Mouse (Mus musculus) thymus, adult 2 months (tissue): ENCODE data around the gene Ankra2. TPM values are rescaled to one million over a fixed set of nuclear protein-coding genes. Genes with fewer than 3 reads are reported as not detected.
A peak's percentile ranks its signal among the peaks of the same experiment; 100 is the strongest.

ENCODE experiments used
- DNase-seq: peaks from one replicate; pipeline ENCODE4 v3.0.0; 2021
- H3K27ac ChIP-seq: fragments of 200-500 bp; 2 replicates; pipeline ENCODE4 v1.5.1; 2012; ENCODE audit warnings: low read length, control low read depth; ENCODE audit not compliant: control insufficient read depth, insufficient read depth
- H3K27me3 ChIP-seq: fragments of 200-500 bp; 2 replicates; pipeline ENCODE4 v1.6.1; 2012; ENCODE audit warnings: mild to moderate bottlenecking, low read length, moderate library complexity, mixed read lengths; ENCODE audit not compliant: control insufficient read depth, insufficient read depth
- H3K36me3 ChIP-seq: fragments of 200-500 bp; 2 replicates; pipeline ENCODE4 v1.6.1; 2012; ENCODE audit warnings: mild to moderate bottlenecking, low read length, moderate library complexity; ENCODE audit not compliant: control insufficient read depth, insufficient read depth
- H3K4me1 ChIP-seq: fragments of 200-500 bp; replicated peaks from 2 replicates; pipeline ENCODE4 v1.6.1; 2012; ENCODE audit warnings: low read length; ENCODE audit not compliant: control insufficient read depth, insufficient read depth
- H3K4me3 ChIP-seq: fragments of 200-500 bp; 2 replicates; pipeline ENCODE4 v1.5.1; 2012; ENCODE audit warnings: mild to moderate bottlenecking, low read length, control low read depth, moderate library complexity; ENCODE audit not compliant: control insufficient read depth, insufficient read depth
- CTCF ChIP-seq: fragments of 200-500 bp; IDR thresholded peaks from 2 replicates; pipeline ENCODE4 v1.5.1; 2012; ENCODE audit warnings: mild to moderate bottlenecking, control low read depth, low read length, moderate library complexity, borderline replicate concordance; ENCODE audit not compliant: control insufficient read depth, poor library complexity, insufficient read depth; ENCODE audit errors: extremely low read depth
- POLR2A ChIP-seq: fragments of 200-500 bp; IDR thresholded peaks from 2 replicates; pipeline ENCODE4 v1.6.1; 2012; ENCODE audit warnings: mild to moderate bottlenecking, low read length, control low read depth, moderate library complexity; ENCODE audit not compliant: control insufficient read depth, poor library complexity, insufficient read depth; ENCODE audit errors: extremely low read depth
- WGBS: fragments of 180-500 bp; shearing (Covaris S2); methylation state at CpG from one replicate; pipeline ENCODE4 v1.1.7; 2018; 5-methylcytosine and 5-hydroxymethylcytosine counted together
- polyA plus RNA-seq: library from polyadenylated mRNA; depleted of rRNA; stranded (reverse); fragments of >200 nt; gene quantifications from 2 replicates; pipeline ENCODE4 v1.2.3, GENCODE M21; 2012; rRNA removed

Ankra2 gene
- polyA plus RNA-seq, 1 experiment: 18.9 TPM

DNA sequence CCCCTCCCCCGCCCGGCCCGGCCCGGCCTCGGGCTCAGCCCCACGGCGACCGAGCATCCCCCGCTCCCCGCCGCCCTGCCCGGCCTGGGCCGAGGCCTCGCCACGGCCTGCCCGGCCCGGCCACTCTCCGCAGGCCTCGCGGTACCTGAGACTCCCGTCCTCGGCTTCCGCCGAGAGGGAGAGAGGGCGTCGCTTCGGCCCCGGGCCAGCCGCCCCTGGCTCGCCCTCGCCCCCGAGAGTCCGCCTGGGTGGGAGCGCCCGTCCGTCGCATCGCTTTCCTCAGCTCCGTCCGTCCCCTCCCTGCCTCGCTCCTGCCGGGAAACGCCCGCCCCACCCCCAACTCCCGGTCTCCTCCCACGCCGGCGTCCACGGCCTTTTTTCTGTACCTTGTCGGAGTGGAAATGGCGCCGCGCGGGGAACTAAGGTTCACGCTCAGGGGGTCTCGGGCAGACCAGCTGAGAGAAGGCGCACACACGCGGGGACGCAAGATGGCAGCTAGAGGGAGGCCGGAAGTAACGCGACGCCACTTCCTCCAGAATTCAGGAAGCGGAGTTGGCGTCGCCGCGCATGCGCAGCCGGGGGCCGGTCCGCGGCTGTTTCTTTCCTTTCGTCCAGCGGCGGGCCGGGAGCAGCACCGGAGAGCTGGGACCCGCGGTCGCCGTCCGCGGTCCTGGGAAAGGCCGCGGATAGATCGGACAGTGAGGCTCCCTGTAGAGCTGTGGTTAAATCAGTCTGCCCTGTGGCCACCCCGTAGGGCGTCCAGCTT, 53.8 kb downstream of the Ankra2 start, which contains the start of gene Btf3:
Gene Btf3 (minus strand): TSS at position 527 of the 766 bp plus-strand sequence.
- H3K4me3 ChIP-seq: peak within 1 kb of the TSS; percentile 76
- DNase-seq: peak; percentile 88
- peak within 1 kb of the TSS; percentile 14; the same call in 1 of the 2 replicates for H3K27ac ChIP-seq
- no peak for TF ChIP-seq CTCF
- TF ChIP-seq POLR2A: peak; percentile 71
- no peaks in the 10 kb centered on the region for H3K27me3 ChIP-seq
- WGBS: under 1% methylated on average over 86 of the region's 90 CpGs
- H3K36me3 ChIP-seq: peaks cover 22% of the 10 kb centered on the region
- no peaks in the 10 kb centered on the region; the same call in 1 of the 2 replicates for H3K4me1 ChIP-seq

DNA sequence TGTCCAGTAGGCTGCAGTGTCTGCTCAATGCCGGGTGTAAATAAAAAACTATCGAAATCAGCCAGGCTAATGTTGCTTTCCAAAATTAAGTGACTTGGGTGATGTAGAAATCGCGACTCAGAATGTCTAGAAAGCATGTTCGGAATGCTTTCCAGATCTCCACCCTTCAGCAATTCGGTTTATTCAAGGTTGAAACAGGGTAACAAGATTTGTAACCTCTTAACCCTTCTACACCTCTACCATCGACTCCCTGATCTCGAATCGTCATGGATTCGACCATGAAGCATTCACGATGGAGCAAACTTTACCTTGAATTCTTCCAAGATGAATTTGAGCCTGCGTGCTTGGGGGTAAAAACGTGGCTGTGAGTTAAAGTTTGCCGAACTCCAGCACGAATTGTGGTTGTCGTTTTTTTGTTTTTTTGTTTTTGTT, 54.4 kb downstream of the Ankra2 start:
- H3K27me3 ChIP-seq: no peaks in the 10 kb centered on the region
- TF ChIP-seq CTCF: no peak
- TF ChIP-seq POLR2A: no peak
- H3K36me3 ChIP-seq: peaks cover 16% of the 10 kb centered on the region
- WGBS: 1% methylated on average over 16 of the region's 16 CpGs
- peak overlapping the region; percentile 76 for H3K4me3 ChIP-seq
- peak; percentile 9 for DNase-seq
- H3K4me1 ChIP-seq: no peaks in the 10 kb centered on the region; the same call in 1 of the 2 replicates
- H3K27ac ChIP-seq: no peak overlapping the region

DNA sequence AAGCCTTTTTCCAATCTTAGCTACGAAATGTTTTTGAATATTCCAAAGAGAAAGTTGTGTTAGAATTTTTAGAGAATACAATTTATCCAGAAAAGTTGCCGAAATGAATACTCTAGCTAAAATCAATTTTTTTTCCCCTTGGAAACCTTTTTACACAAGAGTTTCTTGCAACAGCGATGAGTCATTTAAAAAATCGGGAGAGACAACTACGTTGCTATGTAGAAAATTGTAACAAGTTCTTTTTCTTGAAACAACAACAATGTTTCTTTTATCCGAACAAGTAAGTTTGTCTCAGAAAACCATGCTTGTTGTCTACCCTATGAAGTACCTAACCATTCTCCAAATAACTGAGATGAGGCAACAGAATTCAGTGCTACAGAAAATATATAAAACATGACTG, 55.0 kb downstream of the Ankra2 start:
- TF ChIP-seq POLR2A: no peak
- no peak for TF ChIP-seq CTCF
- Histone ChIP-seq H3K27me3 (no peaks in the 10 kb centered on the region), H3K4me1 (no peaks in the 10 kb centered on the region; the same call in 1 of the 2 replicates), H3K36me3 (peaks cover 11% of the 10 kb centered on the region), H3K27ac (no peak overlapping the region), H3K4me3 (no peak overlapping the region)
- WGBS: 94% methylated on average over 6 of the region's 6 CpGs
- no peak for DNase-seq

Other genes starting within 250 kb of the Ankra2 start
- 1.7 and 2.0 TPM in 2 replicates for gene Arhgef28, start 56.6 kb upstream of the Ankra2 start, polyA plus RNA-seq
- 11.3 and 12.9 TPM in 2 replicates for gene Utp15, start within 50 bp of the Ankra2 start, polyA plus RNA-seq
- 0.34 TPM in 1 of 2 replicates, not detected in the other for gene Gm21976, start 16.8 kb downstream of the Ankra2 start, polyA plus RNA-seq
- 200 and 204 TPM in 2 replicates for gene Btf3, start 53.9 kb downstream of the Ankra2 start, polyA plus RNA-seq
- 0.03 TPM in 2 replicates for gene Foxd1, start 91.2 kb downstream of the Ankra2 start, polyA plus RNA-seq
- gene Gm10320, start 228.9 kb downstream of the Ankra2 start, polyA plus RNA-seq: 1.2 and 2.4 TPM in 2 replicates